Mouse (Mus musculus) lung, postnatal 0 days (tissue): ENCODE measurements around the gene Anxa3.

Experiments used
- CTCF ChIP-seq: IDR thresholded peaks from 2 replicates; pipeline ENCODE4 v1.5.1; 2016; ENCODE audit warnings: antibody characterized with exemption, mild to moderate bottlenecking
- EP300 ChIP-seq: IDR thresholded peaks from 2 replicates; pipeline ENCODE4 v1.6.1; 2016; ENCODE audit warnings: antibody characterized with exemption, mild to moderate bottlenecking, control low read depth

GRCm38 (mm10) chr5:96849232-96849631, 56.1 kb downstream of the Anxa3 start:
- no peak for TF ChIP-seq CTCF
- TF ChIP-seq EP300, result no peak
